Mouse (Mus musculus) lung, embryonic 14.5 days (tissue): ENCODE measurements around the gene Zscan4e. TPM values are rescaled to one million over a fixed set of nuclear protein-coding genes. Genes with fewer than 3 reads are reported as not detected.
"Not testable (repeated sequence)": the region's sequence is repeated elsewhere in the genome, so short reads cannot be mapped to it uniquely, and the experiment has no call there.

ENCODE experiments used
- ATAC-seq: fragments of 200-750 bp; cut with Nextera tagmentation; 2 replicates; pipeline ENCODE4 v1.8.0; 2017; ENCODE audit warnings: mild to moderate bottlenecking, moderate TSS enrichment, moderate library complexity; ENCODE audit not compliant: insufficient read depth
- DNase-seq: peaks from one replicate; pipeline ENCODE4 v3.0.0-alpha.2; 2015
- H3K27ac ChIP-seq: fragments of 300-500 bp; sonication (generic); 2 replicates; pipeline ENCODE4 v1.5.1; 2014; ENCODE audit warnings: low read depth, mild to moderate bottlenecking, moderate library complexity
- H3K27me3 ChIP-seq: fragments of 300-500 bp; sonication (generic); 2 replicates; pipeline ENCODE4 v1.6.1; 2014; ENCODE audit warnings: low read length, control low read depth; ENCODE audit not compliant: insufficient read depth
- H3K36me3 ChIP-seq: fragments of 300-500 bp; sonication (generic); 2 replicates; pipeline ENCODE4 v1.6.1; 2014; ENCODE audit warnings: control low read depth; ENCODE audit not compliant: insufficient read depth
- H3K4me1 ChIP-seq: fragments of 300-500 bp; sonication (generic); 2 replicates; pipeline ENCODE4 v1.6.1; 2014; ENCODE audit warnings: antibody characterized with exemption, control low read depth; ENCODE audit not compliant: insufficient read depth
- H3K4me2 ChIP-seq: fragments of 300-500 bp; sonication (generic); 2 replicates; pipeline ENCODE4 v1.6.1; 2014; ENCODE audit warnings: mild to moderate bottlenecking
- H3K4me3 ChIP-seq: fragments of 300-500 bp; sonication (generic); 2 replicates; pipeline ENCODE4 v1.5.1; 2014; ENCODE audit warnings: low read depth, low read length
- H3K9ac ChIP-seq: fragments of 300-500 bp; sonication (generic); 2 replicates; pipeline ENCODE4 v1.6.1; 2014
- H3K9me3 ChIP-seq: fragments of 300-500 bp; sonication (generic); 2 replicates; pipeline ENCODE4 v1.6.1; 2016; ENCODE audit warnings: low read depth, low read length, control low read depth
- microRNA-seq: library from miRNA; unstranded; fragments of <30 nt; microRNA quantifications from one replicate; pipeline ENCODE4, GENCODE M21; 2016; ENCODE audit warnings: borderline number of aligned reads
- polyA plus RNA-seq: library from polyadenylated mRNA; unstranded; fragments of >200 nt; fragmentation: Nextera tagmentation; extraction: Ambion mirVana; gene quantifications from 2 replicates; pipeline ENCODE4 v1.2.1, GENCODE M21; 2014

Gene Zscan4e
- polyA plus RNA-seq = not detected in 2 replicates

- not testable (repeated sequence) for H3K4me2 ChIP-seq, H3K27me3 ChIP-seq, DNase-seq, H3K4me3 ChIP-seq, H3K9me3 ChIP-seq, H3K4me1 ChIP-seq, H3K36me3 ChIP-seq, H3K9ac ChIP-seq, ATAC-seq, H3K27ac ChIP-seq
Measured at GRCm38 (mm10) chr7:11310582-11310981, at the start of gene Zscan4e. Gene Zscan4e (minus strand): TSS chr7:11310682.

Small RNAs within 50 kb of the gene (microRNA-seq; reads per million reads assigned to microRNA genes)
- gene Gm23087 (not detected), gene Gm26248 (not detected)

Other genes starting within 250 kb of the Zscan4e start
- not detected in 2 replicates for gene Zscan4-ps1, start 241.0 kb downstream of the Zscan4e start, polyA plus RNA-seq
- not detected in 2 replicates for gene Zscan4d, start 144.5 kb downstream of the Zscan4e start, polyA plus RNA-seq
- gene Zscan4f, start 87.2 kb upstream of the Zscan4e start, polyA plus RNA-seq = not detected in 2 replicates
- gene Zscan4-ps2, start 203.6 kb upstream of the Zscan4e start, polyA plus RNA-seq = not detected in 2 replicates